Mouse (Mus musculus): ENCODE measurements around the gene Otulinl.

DNA sequence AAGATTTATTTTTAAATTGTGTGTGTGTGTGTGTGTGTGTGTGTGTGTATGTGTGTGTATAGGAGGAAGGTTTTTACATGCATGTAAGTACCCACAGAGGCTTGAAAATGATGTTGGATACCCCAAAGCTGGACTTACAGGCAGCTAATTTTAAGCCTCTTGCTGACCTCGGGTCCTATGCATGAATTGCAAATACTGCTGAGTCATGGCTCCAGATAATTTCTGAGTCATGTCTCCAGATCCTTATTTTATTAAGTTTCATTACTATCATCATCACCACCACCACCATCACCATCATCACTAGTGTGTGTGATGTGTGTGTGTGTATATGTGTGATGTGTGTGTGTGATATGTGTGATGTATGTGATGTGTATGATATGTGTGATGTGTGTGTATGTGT, 18.7 kb downstream of the Otulinl start:
- TF ChIP-seq TCF12 (IDR thresholded peaks at IDR 0.05; ENCODE audit: insufficient read depth, poor library complexity, severe bottlenecking) (no peak), MAX (IDR thresholded peaks at IDR 0.05; ENCODE audit: low read depth) (no peak)
